Mouse (Mus musculus): ENCODE measurements at regions not wholly inside any gene's neighbourhood (a gene's known extent, or its start where the extent isn't known, plus 50 kb on each side); places are given as distances from the start of the nearest gene placed in this dataset.

GRCm38 (mm10) chr13:15950885-15951610 is 60.6 kb upstream of the Inhba start:
- H3K4me1 ChIP-seq (ENCODE audit: control insufficient read depth, insufficient read depth, low read length) = no peaks in the 10 kb centered on the region
- H3K36me3 ChIP-seq (ENCODE audit: control insufficient read depth, insufficient read depth, low read length) = no peaks in the 10 kb centered on the region
- H3K9ac ChIP-seq (ENCODE audit: low read depth, low read length) = no peak overlapping the region
- H3K4me3 ChIP-seq (ENCODE audit: low read depth, low read length) = no peak overlapping the region
- H3K4me2 ChIP-seq (ENCODE audit: low read length) = no peak overlapping the region
- H3K9me3 ChIP-seq (replicated peaks; ENCODE audit: control insufficient read depth, low read length, poor library complexity, severe bottlenecking) = no peaks in the 10 kb centered on the region
- no peaks in the 10 kb centered on the region for H3K27me3 ChIP-seq (ENCODE audit: control insufficient read depth, insufficient read depth, low read depth, low read length)
- no peak for ATAC-seq
- no peak overlapping the region for H3K27ac ChIP-seq (ENCODE audit: low read length)
- WGBS = 76% methylated on average over 3 of the region's 3 CpGs

All from midbrain, embryonic 16.5 days (tissue).